Mouse (Mus musculus): ENCODE data around the gene Fkbp15. TPM values are rescaled to one million over a fixed set of nuclear protein-coding genes. Genes with fewer than 3 reads are reported as not detected.

Fkbp15 gene
- polyA plus RNA-seq, 1 experiment from 2014 or later, result 19.2 TPM

DNA sequence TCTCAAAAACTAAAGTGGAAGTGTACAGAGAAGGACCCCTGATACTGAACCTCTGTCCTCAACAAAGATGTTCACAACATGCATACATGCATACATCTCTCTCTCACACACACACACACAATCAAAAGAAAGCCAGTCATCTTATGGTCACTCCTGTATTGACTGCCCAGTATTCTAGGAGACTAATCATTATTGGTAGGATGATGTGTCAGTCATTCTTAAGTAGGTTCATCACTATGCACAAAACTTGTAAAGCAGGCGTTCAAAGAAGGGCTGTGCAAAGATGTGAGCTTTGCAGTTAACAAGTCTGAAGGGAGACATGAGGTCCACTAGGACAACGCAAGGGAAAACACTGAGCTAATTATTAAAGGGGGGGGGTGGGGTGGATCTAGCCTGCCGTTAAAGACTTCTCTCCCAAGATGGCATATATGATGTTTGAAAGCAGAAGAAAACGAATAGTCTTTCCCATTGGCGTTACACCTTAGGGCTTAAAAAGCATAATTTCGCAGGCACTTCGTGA, 1.0 kb downstream of the Fkbp15 start:
- Histone ChIP-seq H3K4me3 (replicated peaks; ENCODE audit: low read depth, low read length) (peak overlapping the region; percentile 61), H3K9me3 (replicated peaks; ENCODE audit: low read length) (no peaks in the 10 kb centered on the region), H3K4me1 (replicated peaks; ENCODE audit: insufficient read depth, low read length) (peaks cover 19% of the 10 kb centered on the region), H3K27me3 (ENCODE audit: insufficient read depth, low read length) (no peaks in the 10 kb centered on the region), H3K27ac (peak overlapping the region; percentile 82), H3K9ac (ENCODE audit: low read depth, low read length) (peak overlapping the region; percentile 63), H3K36me3 (ENCODE audit: insufficient read depth, low read length) (no peaks in the 10 kb centered on the region), H3K4me2 (ENCODE audit: low read length) (peak overlapping the region; percentile 57)
- no peak for TF ChIP-seq CTCF (IDR thresholded peaks at IDR 0.05; ENCODE audit: low read depth)
- DNase-seq (ENCODE audit: low spot score), result no peak
- 39% methylated on average over 7 of the region's 7 CpGs for WGBS
- ATAC-seq (replicated peaks; ENCODE audit: low FRiP score, low read depth), result no peak

DNA sequence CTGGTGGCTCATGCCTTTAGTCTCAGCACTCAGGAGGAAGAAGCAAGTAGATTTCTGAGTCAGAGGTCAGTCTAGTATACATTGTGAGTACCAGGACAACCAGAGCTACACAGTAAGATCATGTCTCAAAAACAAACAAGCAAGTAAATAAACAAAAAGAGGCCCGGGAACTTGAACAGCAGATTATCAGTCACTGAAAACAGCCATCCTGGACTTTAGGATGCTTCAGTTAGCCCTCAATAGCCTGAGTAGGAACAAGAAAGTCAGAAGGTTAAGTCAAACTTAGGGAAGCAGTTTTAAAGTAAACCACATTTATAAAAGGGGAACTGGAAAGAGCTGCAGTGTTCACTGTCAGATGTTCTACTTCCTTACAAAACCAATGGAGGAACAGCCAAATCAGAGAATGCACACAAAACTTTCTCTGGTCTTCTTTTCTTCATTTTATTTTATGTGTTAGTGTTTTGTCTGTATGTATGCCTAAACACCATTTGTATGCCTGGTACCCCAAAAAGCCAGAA, 2.7 kb downstream of the Fkbp15 start:
- no peaks in the 10 kb centered on the region for H3K36me3 ChIP-seq (ENCODE audit: insufficient read depth, low read length)
- no peak for ATAC-seq (replicated peaks; ENCODE audit: low FRiP score, low read depth)
- WGBS, result 82% methylated on average over 1 of the region's 1 CpGs
- H3K9ac ChIP-seq (ENCODE audit: low read depth, low read length), result no peak overlapping the region
- no peak for TF ChIP-seq CTCF (IDR thresholded peaks at IDR 0.05; ENCODE audit: low read depth)
- no peak overlapping the region for H3K4me3 ChIP-seq (replicated peaks; ENCODE audit: low read depth, low read length)
- no peak for DNase-seq (ENCODE audit: low spot score)
- no peak overlapping the region for H3K27ac ChIP-seq
- no peaks in the 10 kb centered on the region for H3K27me3 ChIP-seq (ENCODE audit: insufficient read depth, low read length)
- H3K4me1 ChIP-seq (replicated peaks; ENCODE audit: insufficient read depth, low read length), result peaks cover 19% of the 10 kb centered on the region
- H3K9me3 ChIP-seq (replicated peaks; ENCODE audit: low read length), result no peaks in the 10 kb centered on the region
- no peak overlapping the region for H3K4me2 ChIP-seq (ENCODE audit: low read length)

DNA sequence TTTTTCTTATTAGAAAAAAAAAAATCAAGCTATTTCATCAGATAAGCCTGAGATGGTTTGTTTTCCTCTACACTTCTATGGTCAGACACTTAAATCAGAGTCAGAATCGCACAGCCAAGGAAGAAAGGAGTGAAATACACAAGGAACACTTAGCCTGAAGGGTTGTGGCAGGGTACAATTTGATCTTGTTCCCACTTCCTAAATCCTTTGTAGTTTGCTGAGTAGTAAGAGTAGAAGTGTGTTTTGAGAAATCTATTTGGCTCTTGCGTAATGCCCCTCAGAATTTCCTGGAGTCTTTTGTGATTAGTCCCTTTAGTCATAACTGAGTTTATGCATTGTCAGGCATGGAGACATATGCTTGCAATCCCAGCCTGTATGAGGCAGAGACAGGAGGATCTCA, 11.0 kb downstream of the Fkbp15 start:
- WGBS, result 95% methylated on average over 2 of the region's 2 CpGs
- Histone ChIP-seq H3K27me3 (ENCODE audit: insufficient read depth, low read length) (no peaks in the 10 kb centered on the region), H3K4me3 (replicated peaks; ENCODE audit: low read depth, low read length) (no peak overlapping the region), H3K36me3 (ENCODE audit: insufficient read depth, low read length) (peaks cover 14% of the 10 kb centered on the region; the same call in 1 of the 2 replicates), H3K9me3 (replicated peaks; ENCODE audit: low read length) (no peaks in the 10 kb centered on the region), H3K4me2 (ENCODE audit: low read length) (no peak overlapping the region), H3K27ac (0 out of 2 replicates have a peak overlapping the region, but pooled peaks have one; percentile 72), H3K9ac (ENCODE audit: low read depth, low read length) (no peak overlapping the region), H3K4me1 (replicated peaks; ENCODE audit: insufficient read depth, low read length) (0 out of 2 replicates have a peak, but pooled peaks cover 3% of the 10 kb centered on the region)
- no peak for TF ChIP-seq CTCF (IDR thresholded peaks at IDR 0.05; ENCODE audit: low read depth)
- DNase-seq (ENCODE audit: low spot score), result no peak
- ATAC-seq (replicated peaks; ENCODE audit: low FRiP score, low read depth), result no peak

DNA sequence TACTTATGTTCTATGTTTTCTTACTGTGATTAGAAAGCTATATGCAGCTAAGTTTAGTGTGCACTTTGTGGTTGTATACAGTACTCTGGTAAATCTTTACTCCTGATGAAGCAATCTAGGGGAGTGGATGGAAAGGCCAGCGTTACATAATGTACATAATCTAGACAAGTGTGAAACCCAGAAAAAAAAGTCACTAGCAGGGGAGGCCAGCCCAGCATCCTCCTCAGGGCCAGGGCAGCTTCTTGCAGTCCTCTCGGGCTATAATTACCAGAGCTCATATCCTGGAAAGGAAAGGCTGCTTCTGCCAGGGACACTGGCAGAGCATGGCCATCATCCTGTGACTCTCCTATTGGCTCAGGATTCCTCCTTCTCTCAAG, 12.0 kb downstream of the Fkbp15 start:
- H3K4me2 ChIP-seq (ENCODE audit: low read length), result peak overlapping the region; percentile 13; the same call in 1 of the 2 replicates
- no peaks in the 10 kb centered on the region for H3K9me3 ChIP-seq (replicated peaks; ENCODE audit: low read length)
- no peak for DNase-seq (ENCODE audit: low spot score)
- 54% methylated on average over 2 of the region's 2 CpGs for WGBS
- ATAC-seq (replicated peaks; ENCODE audit: low FRiP score, low read depth), result no peak
- 0 out of 2 replicates have a peak, but pooled peaks cover 3% of the 10 kb centered on the region for H3K4me1 ChIP-seq (replicated peaks; ENCODE audit: insufficient read depth, low read length)
- H3K27me3 ChIP-seq (ENCODE audit: insufficient read depth, low read length), result no peaks in the 10 kb centered on the region
- H3K27ac ChIP-seq, result peak overlapping the region; percentile 89
- TF ChIP-seq CTCF (IDR thresholded peaks at IDR 0.05; ENCODE audit: low read depth), result no peak
- no peak overlapping the region for H3K9ac ChIP-seq (ENCODE audit: low read depth, low read length)
- no peak overlapping the region for H3K4me3 ChIP-seq (replicated peaks; ENCODE audit: low read depth, low read length)
- peaks cover 14% of the 10 kb centered on the region; the same call in 1 of the 2 replicates for H3K36me3 ChIP-seq (ENCODE audit: insufficient read depth, low read length)

DNA sequence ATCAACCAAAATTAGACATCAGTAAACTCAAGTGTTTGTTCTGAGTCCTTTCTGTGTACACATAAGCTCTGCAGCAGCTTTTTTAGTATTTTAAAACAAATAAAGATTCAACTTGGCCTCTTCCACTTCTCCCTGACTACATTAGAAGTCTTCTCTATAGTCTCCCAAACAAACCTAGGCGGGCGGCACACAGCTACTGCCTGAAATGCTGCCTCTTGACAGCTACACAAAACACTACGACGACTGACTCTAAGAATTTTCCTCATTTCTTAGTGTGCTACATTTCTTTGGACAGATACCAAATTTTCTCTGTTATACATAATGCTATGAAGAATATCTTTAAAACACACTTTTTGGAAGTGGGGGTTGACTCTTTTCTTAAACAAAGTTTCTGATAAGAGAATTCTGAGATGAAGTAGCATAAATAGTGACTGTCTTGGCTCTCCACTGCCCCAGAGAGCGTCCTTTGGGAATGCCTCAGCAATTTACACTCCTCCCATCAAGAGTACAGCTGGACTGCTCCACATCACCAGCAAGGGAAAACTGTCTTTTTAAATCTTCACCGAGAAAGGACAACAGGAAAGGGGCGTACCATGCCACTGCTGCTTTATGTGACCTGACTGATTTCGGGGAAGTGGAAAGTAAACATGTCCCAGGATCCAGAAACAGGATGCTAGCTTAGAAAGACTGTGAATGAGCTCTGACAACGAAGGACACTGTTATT, 12.6 kb downstream of the Fkbp15 start:
- Histone ChIP-seq H3K27me3 (ENCODE audit: insufficient read depth, low read length) (no peaks in the 10 kb centered on the region), H3K9me3 (replicated peaks; ENCODE audit: low read length) (no peaks in the 10 kb centered on the region), H3K27ac (peak overlapping the region; percentile 89), H3K4me2 (ENCODE audit: low read length) (peak overlapping the region; percentile 13; the same call in 1 of the 2 replicates), H3K4me1 (replicated peaks; ENCODE audit: insufficient read depth, low read length) (0 out of 2 replicates have a peak, but pooled peaks cover 3% of the 10 kb centered on the region), H3K9ac (ENCODE audit: low read depth, low read length) (no peak overlapping the region), H3K4me3 (replicated peaks; ENCODE audit: low read depth, low read length) (no peak overlapping the region), H3K36me3 (ENCODE audit: insufficient read depth, low read length) (peaks cover 14% of the 10 kb centered on the region; the same call in 1 of the 2 replicates)
- no peak for TF ChIP-seq CTCF (IDR thresholded peaks at IDR 0.05; ENCODE audit: low read depth)
- no peak; the same call in 1 of the 2 replicates for ATAC-seq (replicated peaks; ENCODE audit: low FRiP score, low read depth)
- DNase-seq (ENCODE audit: low spot score), result peak; percentile 88
- WGBS, result 58% methylated on average over 9 of the region's 9 CpGs

DNA sequence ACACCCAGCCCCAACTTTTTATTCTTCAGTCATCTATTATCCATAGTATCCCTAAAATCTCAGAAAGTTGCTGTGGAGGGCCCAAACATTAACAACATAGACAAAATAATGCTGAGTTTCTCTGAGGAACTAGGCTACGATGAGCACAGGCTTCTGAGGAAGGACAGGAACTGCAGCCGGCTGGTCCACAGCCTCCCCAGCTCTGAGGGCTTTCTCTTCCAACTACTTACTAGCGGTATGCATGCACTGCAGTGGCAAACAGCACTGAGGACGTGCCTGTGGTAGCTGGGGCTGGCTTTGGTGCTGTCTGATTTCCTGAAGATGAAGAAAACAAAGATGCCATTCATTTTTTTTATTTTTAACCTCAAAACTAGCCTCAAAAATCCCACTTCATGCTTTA, 14.5 kb downstream of the Fkbp15 start:
- WGBS, result 83% methylated on average over 4 of the region's 4 CpGs
- H3K4me3 ChIP-seq (replicated peaks; ENCODE audit: low read depth, low read length), result no peak overlapping the region
- no peak for ATAC-seq (replicated peaks; ENCODE audit: low FRiP score, low read depth)
- H3K9ac ChIP-seq (ENCODE audit: low read depth, low read length), result no peak overlapping the region
- no peaks in the 10 kb centered on the region for H3K27me3 ChIP-seq (ENCODE audit: insufficient read depth, low read length)
- H3K4me1 ChIP-seq (replicated peaks; ENCODE audit: insufficient read depth, low read length), result 0 out of 2 replicates have a peak, but pooled peaks cover 3% of the 10 kb centered on the region
- no peak for DNase-seq (ENCODE audit: low spot score)
- peaks cover 10% of the 10 kb centered on the region; the same call in 1 of the 2 replicates for H3K36me3 ChIP-seq (ENCODE audit: insufficient read depth, low read length)
- no peak overlapping the region for H3K27ac ChIP-seq
- H3K4me2 ChIP-seq (ENCODE audit: low read length), result no peak overlapping the region
- no peaks in the 10 kb centered on the region for H3K9me3 ChIP-seq (replicated peaks; ENCODE audit: low read length)
- TF ChIP-seq CTCF (IDR thresholded peaks at IDR 0.05; ENCODE audit: low read depth), result no peak

Data from kidney, postnatal 0 days (tissue).